Comparison of ENCODE assay signal across 22 mouse cellular contexts in genomic region chr5:69215216-69215615, GRCm38 (mm10).
"Had no signal": no experiment of that assay in that cellular context is flagged by ENCODE, and none has a peak within 500 bp of the region (broad histone marks: within the 10 kb centered on the region; RNA-seq: fewer than 3 reads in every experiment).

No protein-coding gene starts in this region.

- H3K27ac ChIP-seq: layer of hippocampus, adult 2 months; limb, embryonic 10.5 days; limb, embryonic 13.5 days; liver, embryonic 12.5 days; liver, embryonic 15.5 days; lung, embryonic 15.5 days; midbrain, embryonic 10.5 days; midbrain, embryonic 15.5 days; neural tube, embryonic 12.5 days; neural tube, embryonic 15.5 days; stomach, embryonic 15.5 days had no signal

- H3K4me3 ChIP-seq: layer of hippocampus, adult 2 months; limb, embryonic 10.5 days; limb, embryonic 13.5 days; liver, embryonic 12.5 days; liver, embryonic 15.5 days; lung, embryonic 15.5 days; megakaryocyte, embryonic 14.5 days; midbrain, embryonic 10.5 days; midbrain, embryonic 15.5 days; neural tube, embryonic 12.5 days; neural tube, embryonic 15.5 days; stomach, embryonic 15.5 days had no signal

- H3K4me2 ChIP-seq: limb, embryonic 13.5 days; liver, embryonic 12.5 days; liver, embryonic 15.5 days; lung, embryonic 15.5 days; midbrain, embryonic 15.5 days; neural tube, embryonic 12.5 days; neural tube, embryonic 15.5 days; stomach, embryonic 15.5 days had no signal

- H3K4me1 ChIP-seq: limb, embryonic 10.5 days; limb, embryonic 13.5 days; liver, embryonic 12.5 days; liver, embryonic 15.5 days; lung, embryonic 15.5 days; megakaryocyte, embryonic 14.5 days; midbrain, embryonic 10.5 days; midbrain, embryonic 15.5 days; neural tube, embryonic 12.5 days; neural tube, embryonic 15.5 days; stomach, embryonic 15.5 days had no signal

- H3K9me3 ChIP-seq: limb, embryonic 10.5 days; limb, embryonic 13.5 days; liver, embryonic 12.5 days; liver, embryonic 15.5 days; lung, embryonic 15.5 days; megakaryocyte, embryonic 14.5 days; midbrain, embryonic 10.5 days; midbrain, embryonic 15.5 days; neural tube, embryonic 12.5 days; neural tube, embryonic 15.5 days; stomach, embryonic 15.5 days had no signal

- DNase-seq: kidney, adult 9 months; kidney, postnatal 14 days; layer of hippocampus, adult 9-11 months; liver; lung, adult 18-20 months; lung, postnatal 10 days; lung, postnatal 36 days; right cerebral cortex, postnatal 25 days; spleen, adult 18-20 months; thymus, postnatal 25 days had no signal

- H3K27me3 ChIP-seq: limb, embryonic 13.5 days; liver, embryonic 12.5 days; liver, embryonic 15.5 days; lung, embryonic 15.5 days; megakaryocyte, embryonic 14.5 days; midbrain, embryonic 15.5 days; neural tube, embryonic 12.5 days; neural tube, embryonic 15.5 days; stomach, embryonic 15.5 days had no signal

- H3K9ac ChIP-seq: limb, embryonic 13.5 days; liver, embryonic 12.5 days; liver, embryonic 15.5 days; lung, embryonic 15.5 days; midbrain, embryonic 15.5 days; neural tube, embryonic 12.5 days; neural tube, embryonic 15.5 days; stomach, embryonic 15.5 days had no signal

- H3K36me3 ChIP-seq: limb, embryonic 10.5 days; limb, embryonic 13.5 days; liver, embryonic 12.5 days; liver, embryonic 15.5 days; lung, embryonic 15.5 days; midbrain, embryonic 10.5 days; midbrain, embryonic 15.5 days; neural tube, embryonic 12.5 days; neural tube, embryonic 15.5 days; stomach, embryonic 15.5 days had no signal

- ATAC-seq: liver, embryonic 12.5 days; midbrain, embryonic 15.5 days had no signal
